Mouse (Mus musculus): ENCODE data around the gene Snta1.

Gene Snta1

GRCm38 (mm10) chr2:154407643-154408445 is at the start of gene Snta1:
TSS of gene Snta1 (minus strand) at chr2:154408099.
- DNase-seq = peak; percentile 94 to 97

GRCm38 (mm10) chr2:154456621-154457020 is 48.7 kb upstream of the Snta1 start:
- no peak for DNase-seq

GRCm38 (mm10) chr2:154455776-154456175 is 47.9 kb upstream of the Snta1 start:
- DNase-seq = peak; percentile 16 to 48

GRCm38 (mm10) chr2:154454605-154455004 is 46.7 kb upstream of the Snta1 start:
- peak; percentile 15 to 23 for DNase-seq

- no peak for DNase-seq
These were observed 46.2 kb upstream of the Snta1 start for GRCm38 (mm10) chr2:154454099-154454498.

GRCm38 (mm10) chr2:154452951-154453350 is 45.1 kb upstream of the Snta1 start:
- DNase-seq = no peak

- DNase-seq = no peak
These were observed 40.7 kb upstream of the Snta1 start for GRCm38 (mm10) chr2:154448633-154449032.

GRCm38 (mm10) chr2:154447821-154448220 is 39.9 kb upstream of the Snta1 start:
- DNase-seq = no peak

GRCm38 (mm10) chr2:154440453-154440852 is 32.6 kb upstream of the Snta1 start:
- no peak for DNase-seq

- no peak for DNase-seq
These were observed 29.3 kb upstream of the Snta1 start for GRCm38 (mm10) chr2:154437191-154437527.

GRCm38 (mm10) chr2:154436458-154437190 is 28.7 kb upstream of the Snta1 start, which contains the start of gene Cbfa2t2:
TSS of gene Cbfa2t2 (plus strand) at chr2:154436481.
- DNase-seq = peak; percentile 47 to 72

GRCm38 (mm10) chr2:154436076-154436457 is 28.2 kb upstream of the Snta1 start:
- peak; percentile 99 for DNase-seq

GRCm38 (mm10) chr2:154434690-154435089 is 26.8 kb upstream of the Snta1 start:
- no peak for DNase-seq

GRCm38 (mm10) chr2:154433391-154433790 is 25.5 kb upstream of the Snta1 start:
- peak; percentile 78 to 82 for DNase-seq

GRCm38 (mm10) chr2:154432696-154433095 is 24.8 kb upstream of the Snta1 start:
- DNase-seq = peak; percentile 32 to 41

- no peak for DNase-seq
These were observed 22.7 kb upstream of the Snta1 start for GRCm38 (mm10) chr2:154430566-154430965.

- DNase-seq = peak; percentile 78 to 88
These were observed 20.0 kb upstream of the Snta1 start for GRCm38 (mm10) chr2:154427853-154428360.

- no peak for DNase-seq
These were observed 19.3 kb upstream of the Snta1 start for GRCm38 (mm10) chr2:154426905-154427852.

GRCm38 (mm10) chr2:154426188-154426904 is 18.4 kb upstream of the Snta1 start:
- no peak for DNase-seq

- no peak for DNase-seq
These were observed 17.6 kb upstream of the Snta1 start for GRCm38 (mm10) chr2:154425522-154425921.

GRCm38 (mm10) chr2:154423548-154423947 is 15.6 kb upstream of the Snta1 start:
- no peak for DNase-seq

- DNase-seq = no peak
These were observed 14.3 kb upstream of the Snta1 start for GRCm38 (mm10) chr2:154422181-154422580.

Data from kidney, postnatal 36 days (tissue).